Mouse (Mus musculus): ENCODE measurements around the gene Nsg2. TPM values are rescaled to one million over a fixed set of nuclear protein-coding genes. Genes with fewer than 3 reads are reported as not detected.
"Not testable (repeated sequence)": the region's sequence is repeated elsewhere in the genome, so short reads cannot be mapped to it uniquely, and the experiment has no call there.

Gene Nsg2
- total RNA-seq (2021), result 100 to 1,000 TPM; 759 to 774 TPM
- long read RNA-seq, experiment 1, transcript Nsg2-201 (5 exons, 2,239 nt), result major isoform, 11 of 147 reads
- long read RNA-seq, experiment 1, transcript Nsg2-202 (4 exons, 1,974 nt), result minor isoform, 6 of 147 reads
- long read RNA-seq, experiment 1, partial matches to known transcripts, result 127 of 147 reads
- long read RNA-seq, experiment 1, other reads (novel, unspliced or antisense), result 3 of 147 reads
- long read RNA-seq, experiment 2, transcript Nsg2-202 (4 exons, 1,974 nt), result major isoform, 5 of 122 reads
- long read RNA-seq, experiment 2, transcript Nsg2-201 (5 exons, 2,239 nt), result major isoform, 5 of 122 reads
- long read RNA-seq, experiment 2, partial matches to known transcripts, result 108 of 122 reads
- long read RNA-seq, experiment 2, other reads (novel, unspliced or antisense), result 4 of 122 reads

DNA sequence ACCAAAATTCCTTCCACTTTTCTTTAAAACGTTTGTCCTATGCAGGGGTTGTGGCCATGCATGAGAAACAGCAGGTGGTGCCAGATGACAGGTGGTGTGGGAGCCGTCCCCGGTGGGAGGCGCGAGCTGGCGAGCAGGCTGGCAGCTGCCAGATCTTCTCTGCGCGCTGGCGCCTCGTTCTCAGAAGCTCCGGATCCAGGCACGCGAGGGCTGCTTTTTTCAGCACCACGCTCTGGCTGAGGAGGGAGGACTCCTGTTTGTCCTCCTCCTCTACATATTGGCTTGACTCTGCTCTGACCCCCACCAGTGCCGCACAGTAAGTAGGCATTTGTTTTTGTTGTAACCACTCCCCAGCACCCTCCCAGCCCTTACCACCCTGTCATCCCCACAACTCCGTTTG, at the start of gene Nsg2:
TSS of gene Nsg2 (plus strand) at position 183 of the 400 bp plus-strand sequence.
- intact Hi-C loops (cut with DNase I), result loop anchor here (1.0 to 5.0 kb wide), 3 partner anchors 62 to 158 kb away; no protein-coding TSS in a partner anchor
- peak; percentile 93 to 94 for DNase-seq (ENCODE audit: low spot score in 2 of 2)

DNA sequence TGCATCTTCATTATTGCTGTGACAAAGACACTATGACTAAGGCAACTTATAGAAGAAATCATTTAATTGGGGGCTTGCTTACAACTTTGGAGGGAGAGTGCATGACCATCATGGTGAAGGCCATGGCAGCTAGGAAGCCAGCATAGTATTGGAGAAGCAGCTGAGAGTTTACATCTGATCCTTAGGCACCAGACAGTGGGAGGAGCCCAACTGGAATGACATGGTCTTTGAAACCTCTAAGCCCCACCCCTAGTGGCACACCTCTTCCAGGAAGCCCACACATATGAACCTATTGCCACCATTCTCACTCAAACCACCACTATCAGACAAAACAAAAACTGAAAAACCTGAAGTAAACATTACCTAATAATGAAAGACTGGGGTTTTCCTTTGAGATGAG, 40.2 kb upstream of the Nsg2 start:
- no peak for DNase-seq (ENCODE audit: low spot score in 2 of 2)
- intact Hi-C loops (cut with DNase I), result no loop called here

DNA sequence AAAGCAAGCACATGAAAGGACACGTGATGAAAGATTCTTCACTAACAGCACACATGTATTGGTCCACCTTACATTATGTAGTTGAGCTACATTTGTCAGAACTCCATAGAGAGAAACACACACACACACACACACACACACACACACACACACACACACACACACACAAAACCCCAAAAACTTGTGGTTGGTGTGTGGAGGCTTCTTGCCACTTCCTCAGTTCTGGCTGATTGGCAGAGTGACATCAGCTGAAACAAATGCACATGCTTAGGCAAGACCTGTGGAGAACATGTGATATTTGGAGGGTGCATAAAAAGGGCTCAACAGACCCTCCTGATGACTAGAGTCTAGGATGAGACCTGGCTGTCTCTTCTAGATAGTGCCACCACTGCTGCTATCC, 36.3 kb upstream of the Nsg2 start:
- DNase-seq (ENCODE audit: low spot score in 2 of 2), result no peak
- intact Hi-C loops (cut with DNase I), result no loop called here

DNA sequence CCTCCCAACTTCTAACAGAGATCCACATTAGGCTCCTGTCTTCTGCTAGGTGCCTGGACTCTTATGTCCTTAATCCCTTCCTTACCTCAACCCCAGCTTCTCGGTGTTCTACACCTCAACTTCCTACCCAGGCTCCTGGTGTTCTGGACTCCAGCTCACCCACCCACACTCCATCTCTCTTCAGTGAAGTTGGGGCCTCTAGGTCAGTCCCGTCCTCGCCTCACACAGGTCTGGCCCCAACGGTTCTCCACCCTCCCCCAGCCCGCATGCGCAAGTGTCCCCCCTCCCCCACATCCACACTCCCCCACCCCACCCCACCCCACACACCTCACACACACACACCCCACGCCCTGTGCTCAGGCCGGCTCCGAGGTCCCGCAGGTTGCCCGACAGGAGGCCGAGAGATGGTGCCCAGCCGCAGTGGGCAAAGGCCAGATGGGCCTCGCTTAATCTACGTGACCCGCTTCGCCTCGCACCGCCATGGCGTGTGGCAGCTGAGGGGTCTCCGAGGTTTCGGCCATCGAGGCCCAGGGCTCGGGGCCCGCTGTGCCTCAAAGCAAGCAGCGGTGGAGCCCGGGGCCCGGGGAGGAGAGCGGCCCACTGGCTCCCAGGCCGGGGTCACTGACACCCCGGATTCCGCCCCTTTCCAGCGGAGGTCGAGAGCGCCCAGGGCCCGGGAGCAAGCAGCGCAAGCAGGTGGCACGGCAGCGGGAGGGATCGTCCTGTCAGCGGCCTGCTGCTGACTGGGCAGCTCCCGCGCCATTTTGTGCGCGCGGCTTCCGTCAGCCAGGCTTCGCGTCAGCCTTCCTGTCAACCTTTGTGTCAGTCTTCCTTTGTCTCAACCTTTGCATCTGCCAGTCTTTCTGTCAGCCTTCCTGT, 34.8 kb upstream of the Nsg2 start, which contains the start of gene 4930524B15Rik:
TSS of gene 4930524B15Rik (plus strand) at position 337 of the 879 bp plus-strand sequence.
- intact Hi-C loops (cut with DNase I), result no loop called here

DNA sequence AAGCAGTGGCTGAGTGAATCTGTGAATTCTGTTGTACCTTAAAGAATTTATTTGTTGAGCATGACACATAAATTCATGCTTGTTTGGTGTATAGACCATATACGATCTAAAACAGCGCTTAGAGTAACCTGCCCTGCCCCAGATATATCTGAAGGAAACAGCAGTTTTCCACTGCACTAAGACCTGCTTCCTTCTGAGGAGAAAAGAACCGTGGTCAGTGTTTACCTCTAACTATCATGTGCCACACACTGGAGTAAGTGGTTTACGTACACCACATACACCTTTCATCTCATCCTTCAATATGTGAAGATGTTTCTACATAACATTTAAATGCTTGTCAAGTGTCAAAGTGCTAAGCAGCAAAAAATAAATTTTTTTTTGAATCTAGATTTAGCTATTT, 26.1 kb upstream of the Nsg2 start:
- intact Hi-C loops (cut with DNase I), result no loop called here
- DNase-seq (ENCODE audit: low spot score in 2 of 2), result no peak

More for the DNA sequence above, 34.8 kb upstream of the Nsg2 start, which contains the start of gene 4930524B15Rik:
- DNase-seq (ENCODE audit: low spot score in 2 of 2), result no peak

DNA sequence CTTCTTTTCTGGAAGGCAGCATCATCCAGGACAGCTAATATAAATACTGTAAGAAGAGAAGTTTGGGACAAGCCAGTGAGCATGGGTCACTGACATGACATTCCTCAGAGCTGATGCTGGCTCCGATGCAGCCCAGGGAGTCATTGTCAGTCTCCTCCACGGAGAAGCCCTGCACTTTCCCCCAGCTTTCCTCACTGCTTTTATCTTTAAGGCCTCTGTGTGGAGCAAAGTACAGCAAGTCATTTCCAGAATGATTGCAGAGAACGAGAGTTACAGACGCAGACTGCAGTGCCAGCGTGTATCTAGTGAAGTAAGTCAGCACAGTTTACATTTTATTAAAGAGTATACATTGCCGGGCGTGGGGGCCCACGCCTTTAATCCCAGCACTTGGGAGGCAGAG, 25.4 kb upstream of the Nsg2 start:
- DNase-seq (ENCODE audit: low spot score in 2 of 2), result no peak
- intact Hi-C loops (cut with DNase I), result no loop called here

DNA sequence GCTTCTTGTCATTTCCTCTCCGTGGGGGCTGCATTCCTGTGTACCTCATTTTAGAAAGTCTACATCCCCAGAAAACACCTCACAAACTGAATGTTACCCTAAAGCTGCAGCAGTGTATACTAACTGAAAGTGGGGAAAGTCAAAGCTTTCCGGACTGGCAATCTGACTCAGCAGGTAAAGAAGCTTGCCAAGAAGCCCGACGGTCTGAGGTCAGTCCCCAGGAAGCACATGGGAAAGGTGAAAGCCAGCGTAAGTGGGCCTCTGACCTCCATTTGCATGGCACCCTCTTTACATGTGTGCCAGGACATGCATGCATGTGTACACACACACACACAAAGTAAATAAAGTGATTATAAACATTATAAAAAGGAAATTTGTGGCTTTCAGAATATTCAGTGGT, 24.6 kb upstream of the Nsg2 start:
- DNase-seq (ENCODE audit: low spot score in 2 of 2), result no peak
- intact Hi-C loops (cut with DNase I), result no loop called here

DNA sequence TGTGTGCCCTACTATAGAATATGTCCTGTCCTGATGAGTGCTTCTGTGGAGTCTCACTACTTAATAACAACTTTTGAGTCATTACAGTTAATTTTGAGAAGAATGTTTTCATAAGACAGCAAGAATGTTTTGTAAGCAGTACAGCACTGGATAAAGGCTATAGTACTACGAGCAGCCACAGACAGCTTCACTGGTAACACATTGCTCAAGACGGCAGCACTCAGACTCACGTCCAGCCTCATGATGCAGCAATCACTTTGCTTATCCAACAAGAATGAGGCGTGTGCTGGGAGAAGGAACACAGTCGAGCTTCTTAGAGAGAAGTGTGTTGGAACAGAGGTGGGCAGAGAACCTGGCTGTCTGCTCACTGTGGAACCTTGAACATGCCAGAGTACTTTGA, 24.1 kb upstream of the Nsg2 start:
- no peak for DNase-seq (ENCODE audit: low spot score in 2 of 2)
- intact Hi-C loops (cut with DNase I), result no loop called here

DNA sequence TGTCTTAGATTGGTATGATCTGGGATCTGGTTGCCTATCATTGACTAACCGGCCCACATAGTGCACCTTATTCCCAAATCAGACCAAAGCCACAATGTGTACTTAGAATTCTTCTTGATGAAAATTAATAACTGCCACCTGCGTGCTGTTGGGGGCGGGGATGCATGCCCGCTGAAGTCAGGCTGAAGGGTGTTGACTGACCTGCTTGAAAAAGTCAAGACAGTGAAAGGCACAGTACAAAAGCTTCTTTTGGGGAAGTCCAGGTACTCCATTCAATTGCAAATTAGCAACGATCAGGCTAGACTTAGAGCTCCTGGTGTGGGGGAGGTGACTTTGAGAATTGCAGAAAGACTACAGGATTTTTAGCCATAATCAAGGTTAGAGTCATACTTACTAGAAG, 20.2 kb upstream of the Nsg2 start:
- intact Hi-C loops (cut with DNase I); DNase-seq (ENCODE audit: low spot score in 2 of 2): not testable (repeated sequence)

DNA sequence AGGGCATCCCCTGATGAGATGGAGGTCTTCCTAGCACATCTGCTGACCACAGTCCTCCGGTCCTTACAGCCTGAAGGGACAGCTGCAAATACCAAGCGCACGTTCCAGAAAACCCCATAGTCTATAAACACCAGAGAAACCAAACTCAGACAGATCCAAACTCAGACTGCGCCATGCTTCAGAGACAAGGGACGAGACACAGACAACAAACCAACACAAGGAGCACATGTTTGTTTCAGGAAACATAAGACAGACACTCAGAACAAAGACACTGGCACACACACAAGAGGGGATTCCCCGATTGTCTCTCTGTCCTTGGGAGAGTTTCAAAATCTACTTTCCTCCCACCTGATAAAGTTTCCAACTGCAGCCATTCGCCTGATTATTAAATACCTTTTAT, 18.4 kb upstream of the Nsg2 start:
- intact Hi-C loops (cut with DNase I), result no loop called here
- DNase-seq (ENCODE audit: low spot score in 2 of 2), result no peak

DNA sequence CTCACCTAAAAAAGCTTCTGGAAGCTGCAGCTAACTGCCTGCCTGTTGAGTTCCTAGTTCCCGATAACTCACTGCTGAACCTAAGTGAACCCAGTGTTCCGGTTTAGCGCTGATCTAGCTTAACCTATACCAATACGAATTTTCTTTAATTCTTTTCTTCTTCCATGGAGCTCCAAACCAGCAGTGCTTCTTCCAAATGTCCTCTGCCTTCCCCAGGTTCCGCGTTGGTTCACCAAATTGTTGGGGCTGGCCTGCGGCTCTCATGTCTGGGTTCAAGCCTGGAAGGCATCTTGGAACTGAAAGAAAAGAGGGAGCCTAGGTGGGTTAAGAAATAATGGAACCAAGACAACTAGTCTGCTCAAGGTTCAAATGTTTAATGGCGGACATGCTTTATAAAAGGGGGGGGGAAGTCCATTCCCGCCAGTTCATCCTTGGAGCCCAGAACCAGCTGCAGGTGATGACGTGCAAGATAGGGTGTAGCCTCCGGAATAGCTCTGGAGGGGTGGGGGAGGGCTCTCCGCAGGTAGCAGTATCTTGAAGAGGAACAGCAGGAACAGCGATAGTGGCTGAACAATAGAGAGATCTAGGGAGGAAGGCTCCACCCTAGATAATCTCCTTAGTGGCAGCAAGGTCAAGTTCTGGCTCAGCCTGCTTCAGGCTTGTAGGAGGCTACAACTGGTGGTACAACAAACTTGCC, 17.9 kb upstream of the Nsg2 start:
- intact Hi-C loops (cut with DNase I); DNase-seq (ENCODE audit: low spot score in 2 of 2): not testable (repeated sequence)

DNA sequence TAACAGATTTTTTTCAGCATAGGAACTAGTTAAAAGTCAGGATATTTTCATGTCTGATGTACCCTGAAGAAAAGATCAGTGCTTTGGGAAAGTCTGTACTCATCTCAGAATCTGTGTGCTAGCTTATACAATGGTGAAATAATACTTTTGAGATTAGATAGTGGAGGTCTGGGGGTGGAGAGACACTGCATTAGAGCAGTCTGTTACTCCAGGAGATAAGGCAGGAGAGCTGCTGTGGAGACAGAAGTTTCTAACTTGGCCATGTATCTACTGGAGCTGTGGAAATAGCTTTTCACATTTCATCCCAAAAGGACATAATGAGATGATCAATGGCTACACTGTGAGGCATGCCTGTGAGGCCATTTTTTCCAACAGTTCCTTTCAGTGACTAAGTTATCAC, 17.0 kb upstream of the Nsg2 start:
- intact Hi-C loops (cut with DNase I), result no loop called here
- no peak for DNase-seq (ENCODE audit: low spot score in 2 of 2)

DNA sequence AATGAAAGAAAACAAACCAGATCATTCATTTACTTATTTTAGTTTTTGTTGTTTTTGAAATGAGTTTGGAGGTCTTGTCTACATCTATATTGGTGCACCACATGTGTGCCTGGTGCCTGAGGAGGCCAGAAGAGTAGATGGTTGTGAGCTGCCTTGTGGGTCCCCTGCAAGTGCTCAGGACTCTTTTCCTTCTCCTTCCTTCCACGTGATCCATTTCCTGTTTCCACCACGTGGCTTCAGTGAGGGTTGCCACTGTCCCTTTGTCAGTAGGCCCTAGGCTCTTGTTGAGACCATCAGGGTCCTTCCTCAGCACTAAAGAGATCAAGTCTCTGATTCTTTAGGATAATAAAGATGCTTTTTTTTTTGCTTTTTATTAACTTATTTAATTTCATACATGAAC, 15.5 kb upstream of the Nsg2 start:
- no peak for DNase-seq (ENCODE audit: low spot score in 2 of 2)

DNA sequence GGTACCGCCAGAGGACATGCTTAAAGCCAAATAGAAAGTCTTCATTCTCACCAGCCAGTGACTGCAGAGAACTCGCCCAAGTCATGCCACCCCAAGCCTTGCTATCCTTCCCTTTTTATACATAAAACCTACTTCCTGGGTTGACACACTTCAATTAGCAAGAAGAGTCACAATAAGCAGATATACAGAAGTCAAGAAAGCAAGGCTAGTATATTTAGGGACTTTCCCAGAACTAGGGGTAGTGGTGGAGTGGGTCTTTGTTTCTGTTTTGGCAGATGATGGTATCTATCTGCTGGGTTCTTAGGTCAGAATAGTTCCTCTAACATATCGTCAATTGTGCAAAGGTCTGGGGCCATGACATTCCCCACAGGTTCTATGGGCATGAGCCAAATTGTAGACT, 7.7 kb upstream of the Nsg2 start:
- no peak for DNase-seq (ENCODE audit: low spot score in 2 of 2)
- intact Hi-C loops (cut with DNase I), result no loop called here

More for the DNA sequence above, 15.5 kb upstream of the Nsg2 start:
- intact Hi-C loops (cut with DNase I), result no loop called here

DNA sequence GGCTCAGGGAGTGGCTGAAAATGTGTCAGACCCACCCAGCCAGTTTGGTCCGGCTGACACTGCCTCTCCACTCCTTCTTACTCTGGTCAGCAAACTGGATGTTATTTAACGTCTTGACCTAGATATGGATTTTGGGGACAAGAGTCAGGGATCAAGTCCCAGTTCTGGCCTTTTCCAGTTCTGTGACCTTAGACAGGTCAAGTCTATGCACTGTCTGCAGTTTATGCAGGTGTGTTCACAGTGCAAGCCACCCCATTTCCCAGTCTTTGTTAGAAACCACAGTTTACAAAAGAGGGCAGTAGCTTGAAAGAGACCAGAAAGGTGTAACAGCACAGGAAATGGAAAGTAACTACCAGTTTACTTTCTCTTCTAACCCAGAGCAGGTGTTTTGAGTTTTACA, 547 bp upstream of the Nsg2 start:
- DNase-seq (ENCODE audit: low spot score in 2 of 2), result no peak
- intact Hi-C loops (cut with DNase I), result loop anchor here (1.0 to 5.0 kb wide), 4 partner anchors 63 to 163 kb away; no protein-coding TSS in a partner anchor

DNA sequence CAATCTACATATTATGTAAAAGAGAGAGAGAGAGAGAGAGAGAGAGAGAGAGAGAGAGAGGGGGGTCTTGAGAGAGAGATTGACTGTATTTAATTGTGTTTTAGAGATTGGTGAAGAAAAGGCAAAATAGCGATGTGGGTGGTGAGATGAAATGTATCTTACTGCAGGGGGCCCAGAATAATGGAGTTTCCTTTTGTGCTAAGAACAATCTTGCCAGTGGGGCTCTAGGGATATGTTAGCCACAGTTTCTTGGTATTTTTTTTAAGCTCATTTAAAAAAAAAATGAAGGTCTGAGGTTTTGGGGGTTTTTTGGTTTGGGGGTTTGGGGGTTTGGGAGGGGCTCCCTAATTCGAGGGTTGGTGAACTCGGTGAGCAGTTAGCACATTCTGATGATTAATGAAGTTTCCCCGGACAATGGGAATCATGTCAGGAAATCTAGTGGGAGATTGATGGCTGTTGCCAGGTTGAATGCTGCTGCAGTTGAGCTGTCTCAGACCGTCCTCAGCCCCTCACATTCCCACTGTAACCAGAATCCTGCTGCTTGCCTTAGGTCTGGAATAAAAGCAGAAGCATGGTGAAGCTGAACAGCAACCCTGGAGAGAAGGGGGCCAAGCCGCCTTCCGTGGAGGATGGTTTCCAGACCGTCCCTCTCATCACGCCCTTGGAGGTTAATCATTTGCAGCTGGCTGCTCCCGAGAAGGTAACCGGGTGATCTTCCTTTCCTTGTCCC, 1.1 kb downstream of the Nsg2 start:
- DNase-seq (ENCODE audit: low spot score in 2 of 2), result no peak
- intact Hi-C loops (cut with DNase I), result loop anchor here (5.0 kb wide), 2 partner anchors 61 to 86 kb away; no protein-coding TSS in a partner anchor

DNA sequence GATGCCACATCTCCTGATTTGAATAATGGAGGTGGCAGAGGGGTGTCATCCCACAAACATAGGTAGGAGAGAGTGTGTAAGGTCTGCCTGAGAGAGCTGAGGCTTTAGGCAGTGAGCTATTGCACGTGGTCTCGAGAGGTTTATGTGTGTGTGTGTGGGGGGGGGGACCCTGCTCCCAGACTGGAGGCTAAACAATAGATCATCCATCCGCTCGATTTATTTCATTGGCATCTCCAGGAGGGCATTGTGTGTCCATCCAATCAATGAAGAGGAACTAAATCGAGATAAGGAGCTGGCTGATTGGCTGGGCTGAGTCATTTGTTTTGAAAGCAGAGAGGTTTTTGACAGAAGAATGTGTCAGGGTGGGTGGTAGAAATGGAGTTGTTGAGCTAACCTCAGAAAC, 2.4 kb downstream of the Nsg2 start:
- intact Hi-C loops (cut with DNase I), result loop anchor here (5.0 kb wide), 2 partner anchors 60 to 85 kb away; no protein-coding TSS in a partner anchor
- DNase-seq (ENCODE audit: low spot score in 2 of 2), result peak; percentile 51 to 78

DNA sequence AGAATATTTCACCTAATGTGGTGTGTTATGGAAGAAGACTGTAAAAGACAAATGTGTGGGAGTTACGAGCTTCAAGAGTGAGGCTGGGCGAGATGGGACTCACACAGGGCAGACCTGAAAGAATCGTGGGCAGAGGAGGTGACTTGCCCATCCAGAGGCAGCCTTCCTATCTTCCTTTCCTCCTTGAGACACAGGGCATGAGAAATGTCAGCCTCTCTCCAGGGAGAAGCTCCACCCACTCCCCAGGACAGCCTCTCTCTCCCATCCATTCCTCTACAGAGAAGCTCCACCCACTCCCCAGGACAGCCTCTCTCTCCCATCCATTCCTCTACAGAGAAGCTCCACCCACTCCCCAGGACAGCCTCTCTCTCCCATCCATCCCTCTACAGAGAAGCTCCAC, 7.8 kb downstream of the Nsg2 start:
- intact Hi-C loops (cut with DNase I), result not testable (repeated sequence)

DNA sequence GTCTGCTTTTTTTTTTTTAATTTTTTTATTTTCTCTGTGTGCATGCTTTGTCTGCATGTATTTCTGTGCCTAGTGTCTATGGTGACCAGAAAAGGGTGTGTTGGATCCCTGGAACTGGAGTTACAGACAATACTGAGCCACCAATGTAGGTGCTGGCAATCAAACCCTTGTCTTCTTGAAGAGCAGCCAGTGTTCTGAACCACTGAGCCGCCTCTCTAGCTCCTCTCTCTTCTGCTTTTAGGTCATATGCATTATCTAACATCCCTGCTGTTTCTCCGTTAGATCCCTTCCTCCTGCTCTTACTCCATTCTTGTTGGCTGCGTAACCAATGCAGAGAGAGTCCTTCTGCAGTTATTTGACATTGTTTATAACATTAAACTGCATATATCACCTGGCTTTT, 8.6 kb downstream of the Nsg2 start:
- no peak for DNase-seq (ENCODE audit: low spot score in 2 of 2)
- intact Hi-C loops (cut with DNase I), result loop anchor here (1.0 kb wide), 1 partner anchor 18 kb away; no protein-coding TSS in a partner anchor

More for the DNA sequence above, 7.8 kb downstream of the Nsg2 start:
- not testable (repeated sequence) for DNase-seq (ENCODE audit: low spot score in 2 of 2)

Data from left cerebral cortex, postnatal 14 days (tissue).